Mouse (Mus musculus) ZHBTc4 (cell line): ENCODE data around the gene Cul9.

Experiments
- DNase-seq: peaks from one replicate; pipeline ENCODE4 v3.0.0-alpha.2; 2011; ENCODE audit warnings: low read depth, low spot score

Gene Cul9

GRCm38 (mm10) chr17:46453302-46453948, 92.8 kb downstream of the Cul9 start:
- DNase-seq = no peak

DNA sequence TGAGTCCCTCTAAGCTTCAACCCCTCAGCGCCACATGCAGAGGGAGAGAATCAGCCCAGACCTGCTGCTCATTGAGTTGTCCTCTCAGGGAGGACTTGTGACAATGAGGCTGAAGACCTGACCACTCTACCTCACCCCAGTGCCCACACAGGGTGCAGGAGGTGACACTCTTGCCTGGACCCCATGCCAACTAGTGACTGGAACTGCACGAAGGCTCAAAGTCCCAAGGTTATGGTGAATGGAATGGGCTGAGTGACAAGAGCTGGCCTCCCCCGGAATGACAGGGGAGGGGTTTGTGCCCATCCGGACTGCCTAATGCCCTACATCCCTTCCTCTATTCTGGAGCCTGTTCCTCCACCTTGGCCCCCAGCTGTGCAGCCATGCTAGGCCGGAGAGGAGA, 93.5 kb downstream of the Cul9 start:
- no peak for DNase-seq
